Mouse (Mus musculus) hindbrain, embryonic 12.5 days (tissue): ENCODE data around the gene Tln2. TPM values are rescaled to one million over a fixed set of nuclear protein-coding genes. Genes with fewer than 3 reads are reported as not detected.

Source experiments
- ATAC-seq: fragments of 200-750 bp; cut with Nextera tagmentation; 2 replicates; pipeline ENCODE4 v1.8.0; 2017; ENCODE audit warnings: moderate TSS enrichment; ENCODE audit not compliant: low FRiP score
- H3K27ac ChIP-seq: fragments of 300-500 bp; sonication (generic); 2 replicates; pipeline ENCODE4 v1.5.1; 2016; ENCODE audit warnings: mild to moderate bottlenecking
- H3K27me3 ChIP-seq: fragments of 300-500 bp; sonication (generic); 2 replicates; pipeline ENCODE4 v1.6.1; 2016; ENCODE audit warnings: mild to moderate bottlenecking
- H3K36me3 ChIP-seq: fragments of 300-500 bp; sonication (generic); 2 replicates; pipeline ENCODE4 v1.6.1; 2016; ENCODE audit warnings: mild to moderate bottlenecking
- H3K4me1 ChIP-seq: fragments of 300-500 bp; sonication (generic); 2 replicates; pipeline ENCODE4 v1.6.1; 2016
- H3K4me2 ChIP-seq: fragments of 300-500 bp; sonication (generic); replicated peaks from 2 replicates; pipeline ENCODE4 v1.6.1; 2016; ENCODE audit warnings: mild to moderate bottlenecking
- H3K4me3 ChIP-seq: fragments of 300-500 bp; sonication (generic); 2 replicates; pipeline ENCODE4 v1.5.1; 2016; ENCODE audit warnings: mild to moderate bottlenecking
- H3K9ac ChIP-seq: fragments of 300-500 bp; sonication (generic); 2 replicates; pipeline ENCODE4 v1.6.1; 2016; ENCODE audit warnings: mild to moderate bottlenecking, moderate library complexity
- H3K9me3 ChIP-seq: fragments of 300-500 bp; sonication (generic); replicated peaks from 2 replicates; pipeline ENCODE4 v1.6.1; 2016; ENCODE audit warnings: mild to moderate bottlenecking
- WGBS: fragments of 180-500 bp; shearing (Covaris S2); methylation state at CpG from one replicate; pipeline ENCODE4 v1.1.7; 2016; 5-methylcytosine and 5-hydroxymethylcytosine counted together
- polyA plus RNA-seq: library from polyadenylated mRNA; unstranded; fragments of >200 nt; fragmentation: Nextera tagmentation; extraction: Ambion mirVana; gene quantifications from 2 replicates; pipeline ENCODE4 v1.2.1, GENCODE M21; 2016

The Tln2 gene
- polyA plus RNA-seq, 1 experiment from 2014 or later = 28.8 TPM

DNA sequence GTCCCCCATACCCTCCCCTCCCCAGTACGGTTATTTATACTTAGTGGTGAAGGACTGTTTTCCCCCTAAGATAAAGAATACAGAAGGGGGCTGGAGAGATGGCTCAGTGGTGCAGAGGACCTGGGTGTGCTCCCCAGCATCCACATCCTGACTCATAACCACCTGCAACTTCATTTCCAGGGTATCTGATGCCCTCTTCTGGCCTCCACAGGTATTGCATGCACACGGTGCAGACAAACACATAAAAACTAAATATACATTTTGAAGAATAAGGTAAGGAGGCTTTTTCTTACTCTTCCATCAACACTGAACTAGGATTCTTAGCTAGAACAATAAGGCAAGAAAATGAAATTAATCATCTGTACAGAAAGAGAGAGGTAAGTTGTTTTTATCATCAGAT lies 314.2 kb downstream of the Tln2 start:
- 94% methylated on average over 2 of the region's 2 CpGs for WGBS
- H3K9ac ChIP-seq = no peak overlapping the region
- ATAC-seq = no peak
- H3K27me3 ChIP-seq = no peaks in the 10 kb centered on the region
- no peak overlapping the region for H3K27ac ChIP-seq
- no peak overlapping the region for H3K4me2 ChIP-seq
- H3K9me3 ChIP-seq = no peaks in the 10 kb centered on the region
- no peak overlapping the region for H3K4me3 ChIP-seq
- no peaks in the 10 kb centered on the region for H3K4me1 ChIP-seq
- peaks cover 4% of the 10 kb centered on the region for H3K36me3 ChIP-seq

DNA sequence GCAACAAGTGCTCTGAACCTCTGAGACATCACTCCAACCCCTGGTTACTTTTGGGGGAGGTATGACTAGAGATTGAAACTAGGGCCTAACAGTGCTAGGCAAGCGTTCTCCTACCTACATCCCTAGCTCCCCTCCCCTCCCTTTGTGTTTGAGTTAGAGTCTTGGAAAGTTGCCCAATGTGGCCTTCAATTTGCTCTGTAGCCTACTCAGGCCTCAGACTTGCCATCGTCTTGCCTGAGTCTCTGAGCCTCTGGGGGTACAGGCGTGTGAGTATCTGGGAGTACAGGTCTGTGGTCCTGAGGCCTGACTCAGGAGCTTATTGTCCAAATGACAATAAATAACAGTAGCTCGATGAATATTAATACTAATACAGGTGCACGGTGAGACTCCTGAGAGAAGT lies 317.8 kb downstream of the Tln2 start:
- no peak for ATAC-seq
- Histone ChIP-seq H3K27ac (no peak overlapping the region), H3K27me3 (no peaks in the 10 kb centered on the region), H3K9me3 (no peaks in the 10 kb centered on the region), H3K9ac (no peak overlapping the region), H3K4me2 (no peak overlapping the region), H3K4me3 (no peak overlapping the region), H3K36me3 (peaks cover 5% of the 10 kb centered on the region), H3K4me1 (no peaks in the 10 kb centered on the region)
- 87% methylated on average over 5 of the region's 5 CpGs for WGBS

DNA sequence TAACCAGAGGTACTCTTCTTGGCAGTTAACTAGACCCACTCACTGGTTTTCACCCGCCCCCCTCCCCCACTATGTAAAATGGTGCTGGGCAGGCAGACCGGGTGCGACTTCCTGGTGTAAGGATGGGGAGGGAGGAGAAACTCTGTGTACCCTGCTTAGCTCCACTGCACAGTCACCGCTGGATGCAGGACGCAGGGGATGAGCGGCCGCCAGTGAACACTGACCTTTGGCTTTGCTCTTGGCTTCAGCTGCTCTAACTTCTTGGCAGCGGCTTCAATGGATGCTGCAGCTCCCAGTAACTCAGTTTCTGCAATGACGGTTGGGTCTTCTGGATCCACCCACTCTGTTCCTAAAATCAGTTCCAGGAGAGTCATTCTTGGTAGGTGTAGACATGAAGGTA lies 319.0 kb downstream of the Tln2 start:
- H3K27ac ChIP-seq = no peak overlapping the region
- H3K4me1 ChIP-seq = no peaks in the 10 kb centered on the region
- H3K4me3 ChIP-seq = no peak overlapping the region
- no peaks in the 10 kb centered on the region for H3K9me3 ChIP-seq
- 92% methylated on average over 9 of the region's 9 CpGs for WGBS
- no peak overlapping the region for H3K9ac ChIP-seq
- no peak overlapping the region for H3K4me2 ChIP-seq
- H3K27me3 ChIP-seq = no peaks in the 10 kb centered on the region
- H3K36me3 ChIP-seq = peaks cover 5% of the 10 kb centered on the region
- ATAC-seq = no peak

DNA sequence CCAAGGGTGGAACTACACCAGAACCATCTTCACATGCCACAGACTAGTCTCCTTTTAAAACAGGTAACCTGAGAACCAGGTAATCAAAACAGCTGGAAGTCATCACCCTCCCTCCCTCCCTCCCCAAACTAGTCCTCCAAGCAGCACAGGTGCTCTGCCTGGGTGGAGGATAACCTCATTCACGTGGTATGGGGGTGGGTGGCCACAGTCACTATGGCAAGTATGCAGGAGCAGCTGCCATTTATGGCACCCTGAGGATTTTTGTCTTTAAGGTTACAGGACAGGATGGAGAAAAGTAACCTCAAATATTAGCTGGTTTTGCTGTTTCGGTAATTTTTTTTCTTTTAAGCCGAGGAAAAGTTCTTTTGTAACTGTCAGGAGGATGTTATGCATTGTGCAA lies 322.5 kb downstream of the Tln2 start:
- Histone ChIP-seq H3K9me3 (no peaks in the 10 kb centered on the region), H3K27me3 (no peaks in the 10 kb centered on the region), H3K9ac (no peak overlapping the region), H3K4me3 (no peak overlapping the region), H3K4me2 (no peak overlapping the region), H3K27ac (no peak overlapping the region), H3K36me3 (peaks cover 3% of the 10 kb centered on the region), H3K4me1 (no peaks in the 10 kb centered on the region)
- 66% methylated on average over 3 of the region's 3 CpGs for WGBS
- no peak for ATAC-seq

DNA sequence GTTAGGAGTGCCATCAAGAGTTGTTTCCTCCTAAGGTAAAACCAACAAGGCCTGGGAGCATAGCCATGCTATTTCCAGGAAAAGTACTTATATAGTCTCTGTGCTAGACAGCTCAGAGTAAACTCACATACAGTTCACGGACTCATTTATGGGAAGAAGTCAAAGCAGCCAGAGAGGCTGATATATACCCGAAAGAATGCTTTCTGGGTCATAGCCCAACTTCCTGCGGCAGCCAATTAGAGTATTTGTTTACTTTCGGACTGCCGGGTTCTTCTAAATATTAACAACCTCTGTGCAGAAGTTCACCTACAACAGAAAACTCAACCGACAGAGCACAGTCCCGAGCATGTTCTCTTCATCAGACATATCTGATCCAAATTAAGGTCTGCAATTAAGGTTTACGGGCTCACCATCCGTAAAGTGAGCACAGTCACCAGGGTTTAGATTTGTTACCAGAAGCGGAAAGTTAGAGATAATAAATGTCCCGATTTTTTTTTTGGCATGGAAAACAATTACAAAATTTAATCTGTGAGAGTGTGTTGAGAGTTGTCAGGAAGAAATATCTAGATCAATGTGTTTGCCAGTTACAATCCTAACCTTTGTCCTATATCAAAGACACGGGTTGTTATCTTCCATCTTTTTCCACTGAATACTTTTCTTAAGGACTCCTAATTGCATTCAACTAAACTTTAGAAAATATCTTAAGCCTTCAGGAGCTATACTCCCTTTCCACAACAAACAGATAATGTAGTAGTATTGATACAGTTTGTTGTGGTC lies 323.9 kb downstream of the Tln2 start:
- no peaks in the 10 kb centered on the region for H3K4me1 ChIP-seq
- H3K27me3 ChIP-seq = no peaks in the 10 kb centered on the region
- ATAC-seq = no peak
- H3K4me2 ChIP-seq = no peak overlapping the region
- no peak overlapping the region for H3K4me3 ChIP-seq
- WGBS = 89% methylated on average over 12 of the region's 12 CpGs
- H3K9me3 ChIP-seq = no peaks in the 10 kb centered on the region
- 0 out of 2 replicates have a peak, but pooled peaks cover 2% of the 10 kb centered on the region for H3K36me3 ChIP-seq
- H3K9ac ChIP-seq = no peak overlapping the region
- no peak overlapping the region for H3K27ac ChIP-seq

DNA sequence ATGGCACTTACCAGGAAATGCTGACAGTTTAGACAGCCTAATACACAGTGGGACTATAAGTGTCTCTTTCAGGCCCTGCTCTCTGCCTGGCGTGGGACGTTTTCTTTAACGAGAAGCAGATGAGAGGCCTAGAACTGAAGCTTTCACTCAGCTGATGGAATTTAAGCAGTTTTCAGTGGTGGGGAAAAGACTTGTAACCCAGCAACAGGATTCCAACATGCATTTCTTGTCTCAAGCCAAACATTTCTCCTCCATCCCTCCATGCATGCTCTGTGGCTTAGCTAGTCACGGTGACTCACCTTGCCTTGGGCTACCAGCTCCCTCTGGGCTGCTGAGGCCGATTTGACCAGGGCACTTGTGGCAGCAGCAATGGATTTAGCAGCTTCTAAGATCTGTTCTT lies 330.5 kb downstream of the Tln2 start:
- ATAC-seq = no peak
- WGBS = 61% methylated on average over 5 of the region's 5 CpGs
- H3K9me3 ChIP-seq = no peaks in the 10 kb centered on the region
- H3K4me3 ChIP-seq = no peak overlapping the region
- H3K4me1 ChIP-seq = no peaks in the 10 kb centered on the region
- H3K27me3 ChIP-seq = no peaks in the 10 kb centered on the region
- H3K36me3 ChIP-seq = peaks cover 7% of the 10 kb centered on the region; the same call in 1 of the 2 replicates
- no peak overlapping the region for H3K9ac ChIP-seq
- H3K27ac ChIP-seq = 0 out of 2 replicates have a peak overlapping the region, but pooled peaks have one; percentile 48
- H3K4me2 ChIP-seq = no peak overlapping the region

DNA sequence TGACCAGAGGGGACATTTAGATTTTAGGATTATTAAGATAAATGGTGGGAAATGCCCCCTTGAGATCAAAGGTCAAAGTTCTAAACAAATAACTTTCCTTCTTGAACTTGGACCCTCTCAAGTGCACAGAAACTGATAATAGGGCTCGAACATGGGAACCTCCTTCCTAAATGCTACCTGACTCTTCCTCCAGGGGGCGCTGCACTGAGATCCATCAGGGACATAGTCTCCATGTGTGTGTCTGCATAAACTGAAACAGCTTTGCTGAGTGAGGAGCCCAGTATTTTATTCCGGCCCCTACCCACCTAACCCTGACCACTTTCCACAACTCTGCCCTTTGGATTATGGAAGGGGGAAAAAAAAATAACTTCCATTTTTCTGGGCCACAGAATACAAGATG lies 339.1 kb downstream of the Tln2 start:
- H3K9ac ChIP-seq = no peak overlapping the region
- no peak overlapping the region for H3K4me3 ChIP-seq
- no peak overlapping the region for H3K4me2 ChIP-seq
- no peaks in the 10 kb centered on the region; the same call in 1 of the 2 replicates for H3K36me3 ChIP-seq
- H3K9me3 ChIP-seq = no peaks in the 10 kb centered on the region
- ATAC-seq = no peak
- H3K4me1 ChIP-seq = no peaks in the 10 kb centered on the region
- 59% methylated on average over 3 of the region's 3 CpGs for WGBS
- no peak overlapping the region for H3K27ac ChIP-seq
- H3K27me3 ChIP-seq = no peaks in the 10 kb centered on the region

DNA sequence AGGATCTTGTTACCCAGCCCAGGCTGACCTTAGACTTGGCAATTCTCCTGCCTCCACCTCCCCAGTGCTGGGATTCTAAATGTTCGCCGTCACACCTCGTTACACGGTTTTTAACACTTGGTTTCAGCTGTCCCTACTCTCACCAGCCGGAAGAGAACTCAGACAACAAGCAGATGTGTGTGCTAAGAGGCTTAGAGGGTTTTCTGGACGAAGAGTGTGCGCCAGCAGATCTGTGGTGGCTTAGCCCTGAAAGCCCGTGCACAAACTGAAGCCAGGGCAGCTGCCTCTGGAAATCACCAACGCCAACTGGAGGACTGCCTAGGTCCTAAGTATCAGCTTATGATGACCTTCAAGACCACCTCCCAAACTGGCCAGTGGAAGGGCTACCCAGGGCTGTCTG lies 341.5 kb downstream of the Tln2 start:
- no peak overlapping the region for H3K4me3 ChIP-seq
- no peaks in the 10 kb centered on the region for H3K27me3 ChIP-seq
- ATAC-seq = no peak
- no peak overlapping the region for H3K4me2 ChIP-seq
- no peak overlapping the region for H3K27ac ChIP-seq
- no peaks in the 10 kb centered on the region for H3K9me3 ChIP-seq
- no peaks in the 10 kb centered on the region for H3K4me1 ChIP-seq
- H3K9ac ChIP-seq = no peak overlapping the region
- 65% methylated on average over 9 of the region's 9 CpGs for WGBS
- no peaks in the 10 kb centered on the region; the same call in 1 of the 2 replicates for H3K36me3 ChIP-seq

DNA sequence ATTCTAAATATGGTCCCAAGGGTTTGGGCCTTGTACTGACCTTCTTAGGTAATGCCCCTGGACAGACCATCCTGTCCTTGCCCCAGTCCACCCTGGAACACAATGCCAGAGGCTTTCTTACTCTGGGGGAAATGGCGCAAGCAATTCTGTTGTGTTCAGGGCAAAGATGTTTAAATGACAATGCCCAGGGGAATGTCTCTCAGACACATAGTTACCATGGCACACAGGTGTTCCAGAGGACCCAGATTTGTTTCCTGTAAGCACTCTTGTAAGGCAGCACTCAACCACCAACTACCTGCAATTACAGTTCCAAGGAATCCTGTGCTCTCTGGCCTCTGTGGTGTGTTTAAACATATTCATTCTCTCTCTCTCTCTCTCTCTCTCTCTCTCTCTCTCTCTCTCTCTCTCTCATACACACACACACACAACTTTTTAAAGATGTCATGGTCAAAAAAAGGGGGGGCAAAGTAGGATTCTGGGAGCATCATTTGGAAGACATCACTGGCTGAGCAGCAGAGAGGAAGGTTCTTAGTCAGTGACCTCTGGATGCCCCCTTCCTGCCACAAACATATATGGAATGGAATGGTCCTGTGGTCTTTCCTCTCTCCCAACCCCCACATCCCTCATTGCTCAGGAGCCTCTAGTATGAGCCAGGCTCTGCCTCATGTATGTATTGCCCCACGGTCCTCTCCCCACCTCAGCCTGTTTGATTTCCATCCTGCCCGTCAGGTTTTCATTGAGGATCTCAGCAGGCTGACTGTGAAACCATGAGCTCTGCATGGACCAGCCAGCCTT lies 345.1 kb downstream of the Tln2 start:
- no peaks in the 10 kb centered on the region; the same call in 1 of the 2 replicates for H3K36me3 ChIP-seq
- no peak for ATAC-seq
- 62% methylated on average over 3 of the region's 3 CpGs for whole genome bisulfite sequencing

DNA sequence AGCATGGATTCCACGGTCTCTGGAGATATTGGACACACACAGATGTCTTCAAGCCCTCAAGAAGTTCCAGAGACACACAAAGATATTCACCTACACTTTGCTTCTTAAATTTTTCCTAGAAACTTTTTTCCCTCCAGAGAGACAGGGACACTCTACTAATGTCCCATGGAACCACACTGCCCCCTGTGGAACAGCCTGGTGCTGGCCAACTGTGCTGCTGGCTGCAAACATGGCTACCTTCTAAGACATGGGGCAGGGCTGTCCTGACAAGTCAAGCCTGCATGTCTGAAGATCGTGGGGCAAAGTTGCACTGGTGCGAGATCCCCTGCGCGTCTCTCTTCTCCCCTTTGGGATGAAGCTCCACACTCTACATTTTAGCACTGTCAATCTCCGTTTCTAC lies 346.2 kb downstream of the Tln2 start:
- 69% methylated on average over 6 of the region's 6 CpGs for WGBS

More for the DNA sequence above, 345.1 kb downstream of the Tln2 start:
- Histone ChIP-seq H3K27me3 (no peaks in the 10 kb centered on the region), H3K4me2 (no peak overlapping the region), H3K4me1 (no peaks in the 10 kb centered on the region), H3K4me3 (no peak overlapping the region), H3K27ac (no peak overlapping the region), H3K9ac (no peak overlapping the region), H3K9me3 (no peaks in the 10 kb centered on the region)

DNA sequence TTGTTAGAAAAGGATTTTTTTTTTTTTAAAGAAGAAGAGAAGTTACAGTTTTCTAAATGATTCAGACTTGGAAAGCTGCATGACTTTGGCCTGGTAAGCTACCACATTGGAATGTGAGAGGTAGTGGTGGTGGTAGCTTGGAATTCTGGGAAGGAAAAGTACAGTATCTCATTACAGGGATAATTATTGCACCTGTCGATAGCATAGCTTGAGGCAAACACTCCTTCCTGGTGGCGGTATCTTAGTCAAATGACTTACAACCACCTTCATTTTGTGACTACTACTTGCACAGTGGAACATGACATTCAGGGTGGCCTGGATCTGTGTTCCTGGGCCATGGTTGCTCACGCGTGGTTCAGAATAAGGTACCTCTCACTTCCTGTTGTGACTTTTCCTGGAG lies 348.3 kb downstream of the Tln2 start:
- Histone ChIP-seq H3K9ac (no peak overlapping the region), H3K36me3 (no peaks in the 10 kb centered on the region), H3K4me1 (no peaks in the 10 kb centered on the region), H3K4me3 (no peak overlapping the region), H3K27me3 (no peaks in the 10 kb centered on the region), H3K4me2 (no peak overlapping the region), H3K9me3 (no peaks in the 10 kb centered on the region), H3K27ac (no peak overlapping the region)
- no peak for ATAC-seq
- WGBS = 93% methylated on average over 4 of the region's 4 CpGs

More for the DNA sequence above, 346.2 kb downstream of the Tln2 start:
- H3K36me3 ChIP-seq = no peaks in the 10 kb centered on the region
- H3K9me3 ChIP-seq = no peaks in the 10 kb centered on the region
- H3K27ac ChIP-seq = no peak overlapping the region
- H3K9ac ChIP-seq = no peak overlapping the region
- ATAC-seq = no peak
- H3K4me1 ChIP-seq = no peaks in the 10 kb centered on the region
- H3K27me3 ChIP-seq = no peaks in the 10 kb centered on the region
- no peak overlapping the region for H3K4me2 ChIP-seq
- H3K4me3 ChIP-seq = no peak overlapping the region

DNA sequence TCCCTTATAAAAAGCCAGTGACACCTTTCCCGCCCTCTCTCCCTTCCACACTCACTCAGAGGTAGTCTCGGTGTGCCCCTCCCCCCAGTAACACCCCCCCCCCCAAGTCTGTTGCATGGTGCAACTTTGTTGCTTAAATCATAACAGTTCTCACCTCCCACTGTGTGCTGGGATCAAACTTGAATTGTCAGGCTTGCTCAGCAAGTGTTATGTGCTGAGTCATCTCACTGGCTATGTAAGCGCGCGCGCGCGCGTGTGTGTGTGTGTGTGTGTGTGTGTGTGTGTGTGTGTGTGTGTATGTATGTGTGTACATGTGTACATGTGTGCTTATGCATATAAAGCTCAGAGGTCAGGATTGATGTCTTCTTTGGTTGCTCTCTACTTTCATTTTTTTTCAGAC lies 350.1 kb downstream of the Tln2 start:
- no peaks in the 10 kb centered on the region for H3K4me1 ChIP-seq
- 94% methylated on average over 9 of the region's 9 CpGs for WGBS
- H3K9ac ChIP-seq = no peak overlapping the region
- ATAC-seq = no peak
- no peak overlapping the region for H3K27ac ChIP-seq
- no peaks in the 10 kb centered on the region for H3K9me3 ChIP-seq
- H3K36me3 ChIP-seq = no peaks in the 10 kb centered on the region
- H3K27me3 ChIP-seq = no peaks in the 10 kb centered on the region
- H3K4me3 ChIP-seq = no peak overlapping the region
- no peak overlapping the region for H3K4me2 ChIP-seq
